Mouse (Mus musculus) myocyte (in vitro differentiated cells): ENCODE results near the gene Endou. TPM values are rescaled to one million over a fixed set of nuclear protein-coding genes. Genes with fewer than 3 reads are reported as not detected.

ENCODE experiments used
- H3K27me3 ChIP-seq: one replicate; pipeline ENCODE4 v1.6.1; 2011; ENCODE audit not compliant: control insufficient read depth, insufficient read depth, insufficient read length
- H3K36me3 ChIP-seq: one replicate; pipeline ENCODE4 v1.6.1; 2011; ENCODE audit not compliant: control insufficient read depth, insufficient read depth
- H3K4me2 ChIP-seq: one replicate; pipeline ENCODE4 v1.6.1; 2011; ENCODE audit warnings: low read depth, control low read depth
- H3K4me3 ChIP-seq: one replicate; pipeline ENCODE4 v1.5.1; 2011; ENCODE audit warnings: mild to moderate bottlenecking, control low read depth, moderate library complexity
- H3K79me2 ChIP-seq: one replicate; pipeline ENCODE4 v1.6.1; 2011; ENCODE audit not compliant: control insufficient read depth, insufficient read depth
- H3ac ChIP-seq: one replicate; pipeline ENCODE4 v1.6.1; 2011; ENCODE audit not compliant: control insufficient read depth, insufficient read length
- CEBPB ChIP-seq: IDR thresholded peaks from 2 replicates; pipeline ENCODE4 v1.6.1; 2011; ENCODE audit warnings: mild to moderate bottlenecking, moderate library complexity; ENCODE audit not compliant: poor library complexity, insufficient read depth, severe bottlenecking
- E2F4 ChIP-seq: IDR thresholded peaks from one replicate; pipeline ENCODE4 v1.6.1; 2011; ENCODE audit warnings: mild to moderate bottlenecking, control low read depth, moderate library complexity; ENCODE audit not compliant: insufficient read depth
- MAX ChIP-seq: IDR thresholded peaks from one replicate; pipeline ENCODE4 v1.6.1; 2011; ENCODE audit warnings: low read depth, mild to moderate bottlenecking, control low read depth
- MYOD1 ChIP-seq, 3 experiments: IDR thresholded peaks; one replicate each; pipeline ENCODE4 v1.6.1; 2011; ENCODE audit warnings: control low read depth in 2 of 3, low read depth in 2 of 3, mild to moderate bottlenecking in 2 of 3, moderate library complexity in 1 of 3; ENCODE audit not compliant: insufficient read length in 2 of 3, control insufficient read depth in 1 of 3
- MYOG ChIP-seq, 3 experiments: IDR thresholded peaks; one replicate each; pipeline ENCODE4 v1.6.1; 2011; ENCODE audit warnings: control low read depth in 2 of 3, low read depth in 2 of 3, mild to moderate bottlenecking in 2 of 3; ENCODE audit not compliant: insufficient read length in 2 of 3, control insufficient read depth in 1 of 3, insufficient read depth in 1 of 3
- POLR2A ChIP-seq: IDR thresholded peaks from one replicate; pipeline ENCODE4 v1.6.1; 2011; ENCODE audit warnings: low read depth, mild to moderate bottlenecking, control low read depth, moderate library complexity; ENCODE audit not compliant: insufficient read length
- POLR2AphosphoS2 ChIP-seq: IDR thresholded peaks from one replicate; pipeline ENCODE4 v1.6.1; 2011; ENCODE audit warnings: low read depth, control low read depth; ENCODE audit not compliant: insufficient read length
- REST ChIP-seq: IDR thresholded peaks from one replicate; pipeline ENCODE4 v1.6.1; 2011; ENCODE audit warnings: mild to moderate bottlenecking, control low read depth, moderate library complexity; ENCODE audit not compliant: insufficient read depth, insufficient read length
- SRF ChIP-seq: IDR thresholded peaks from one replicate; pipeline ENCODE4 v1.6.1; 2011; ENCODE audit warnings: low read depth; ENCODE audit not compliant: control insufficient read depth, insufficient read length
- TCF12 ChIP-seq: IDR thresholded peaks from one replicate; pipeline ENCODE4 v1.6.1; 2011; ENCODE audit warnings: mild to moderate bottlenecking, control low read depth; ENCODE audit not compliant: poor library complexity, insufficient read depth, severe bottlenecking
- TCF3 ChIP-seq: IDR thresholded peaks from one replicate; pipeline ENCODE4 v1.6.1; 2011; ENCODE audit warnings: low read depth, control low read depth; ENCODE audit not compliant: insufficient read length
- USF1 ChIP-seq: IDR thresholded peaks from one replicate; pipeline ENCODE4 v1.6.1; 2011; ENCODE audit warnings: low read depth, mild to moderate bottlenecking, control low read depth, moderate library complexity
- polyA plus RNA-seq: library from polyadenylated mRNA; unstranded; fragments of >200 nt; fragmentation: generic; extraction: Trizol; gene quantifications from one replicate; pipeline ENCODE4 v1.2.1, GENCODE M21; 2012; ENCODE audit warnings: missing spikeins

The Endou gene
- polyA plus RNA-seq, 1 experiment: 0.01 TPM

DNA sequence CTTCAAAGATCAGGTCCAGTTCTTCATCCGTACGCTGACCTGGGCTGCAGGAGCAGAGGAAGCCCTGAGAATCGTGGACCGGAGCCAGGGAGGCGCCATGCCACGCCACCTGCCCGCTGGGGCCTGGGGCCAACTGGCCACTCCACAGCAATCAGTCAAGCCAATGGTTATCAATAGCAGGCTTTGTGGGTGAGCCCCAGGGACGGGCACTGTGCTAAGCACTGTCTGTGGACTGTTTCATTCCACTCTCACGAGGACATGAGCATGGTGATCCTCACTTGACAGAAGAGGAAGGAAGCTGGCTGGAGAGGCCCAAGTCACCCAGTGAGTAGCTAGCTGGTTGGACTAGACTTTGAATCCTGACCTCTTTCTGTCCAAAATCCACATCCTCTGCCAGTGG is 28.9 kb upstream of the Endou start:
- Histone ChIP-seq H3ac (no peak overlapping the region), H3K36me3 (no peaks in the 10 kb centered on the region), H3K27me3 (peaks cover 55% of the 10 kb centered on the region), H3K4me3 (no peak overlapping the region), H3K4me2 (no peak overlapping the region), H3K79me2 (no peaks in the 10 kb centered on the region)
- TF ChIP-seq REST: no peak
- TF ChIP-seq POLR2A: no peak
- no peak for TF ChIP-seq MYOD1 (IDR thresholded peaks at IDR 0.05; ENCODE audit: control insufficient read depth in 1 of 3, insufficient read length in 2 of 3, low read depth in 2 of 3)
- no peak for TF ChIP-seq CEBPB
- TF ChIP-seq MYOG (IDR thresholded peaks at IDR 0.05; ENCODE audit: control insufficient read depth in 1 of 3, insufficient read depth in 1 of 3, insufficient read length in 2 of 3, low read depth in 2 of 3): no peak
- no peak for TF ChIP-seq E2F4
- TF ChIP-seq TCF3: no peak
- no peak for TF ChIP-seq SRF
- TF ChIP-seq POLR2AphosphoS2: no peak
- no peak for TF ChIP-seq TCF12
- no peak for TF ChIP-seq MAX
- no peak for TF ChIP-seq USF1

DNA sequence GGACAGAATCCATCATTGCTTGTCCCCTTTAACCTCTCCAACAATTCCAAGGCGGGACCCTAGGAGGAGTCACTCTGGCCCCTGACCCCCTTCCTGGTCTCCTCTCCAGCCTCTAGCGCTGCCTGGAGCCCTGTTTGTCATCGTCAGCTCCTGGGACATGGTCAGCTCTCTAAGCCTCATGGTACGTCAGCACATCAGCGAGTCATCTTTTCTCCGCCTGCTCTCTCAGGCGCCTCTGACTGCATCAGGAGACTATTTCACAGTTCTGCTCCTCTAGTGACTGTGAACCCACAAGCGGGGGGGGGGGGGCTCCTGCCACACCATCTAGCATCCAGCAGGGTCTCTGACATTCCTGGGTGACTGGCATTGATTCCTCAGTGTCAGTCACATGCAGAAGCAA is 24.2 kb upstream of the Endou start:
- TF ChIP-seq MYOD1 (IDR thresholded peaks at IDR 0.05; ENCODE audit: control insufficient read depth in 1 of 3, insufficient read length in 2 of 3, low read depth in 2 of 3): no peak
- TF ChIP-seq REST: no peak
- Histone ChIP-seq H3K4me2 (no peak overlapping the region), H3ac (no peak overlapping the region), H3K27me3 (peaks cover 40% of the 10 kb centered on the region), H3K79me2 (no peaks in the 10 kb centered on the region), H3K4me3 (no peak overlapping the region), H3K36me3 (no peaks in the 10 kb centered on the region)

DNA sequence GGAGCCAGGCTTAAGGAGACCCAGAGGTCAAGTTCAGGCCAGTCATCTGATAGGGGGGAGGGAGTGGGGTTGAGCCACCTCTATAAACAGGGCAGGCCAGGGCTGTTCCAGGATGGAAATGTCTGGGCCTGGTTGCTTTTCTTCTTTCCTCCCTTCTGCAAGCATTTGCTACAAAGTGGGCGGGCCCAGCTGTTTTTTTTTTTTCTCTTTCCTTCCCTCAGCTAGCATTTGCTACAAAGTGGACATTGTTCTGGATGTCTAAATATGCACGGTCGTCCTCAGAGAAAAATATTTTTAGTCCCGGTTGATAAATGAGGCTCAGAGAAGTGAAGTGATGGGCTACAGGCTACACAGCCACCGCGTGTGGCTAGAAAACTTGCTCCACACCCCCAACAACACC is 23.3 kb upstream of the Endou start:
- TF ChIP-seq SRF: no peak
- TF ChIP-seq CEBPB: no peak
- TF ChIP-seq POLR2A: no peak
- TF ChIP-seq E2F4: no peak
- TF ChIP-seq MYOG (IDR thresholded peaks at IDR 0.05; ENCODE audit: control insufficient read depth in 1 of 3, insufficient read depth in 1 of 3, insufficient read length in 2 of 3, low read depth in 2 of 3): no peak
- TF ChIP-seq TCF3: no peak
- no peak for TF ChIP-seq POLR2AphosphoS2
- TF ChIP-seq MAX: no peak
- no peak for TF ChIP-seq REST
- no peak for TF ChIP-seq MYOD1 (IDR thresholded peaks at IDR 0.05; ENCODE audit: control insufficient read depth in 1 of 3, insufficient read length in 2 of 3, low read depth in 2 of 3)
- no peak overlapping the region for H3ac ChIP-seq
- no peaks in the 10 kb centered on the region for H3K79me2 ChIP-seq
- H3K4me2 ChIP-seq: no peak overlapping the region
- peaks cover 39% of the 10 kb centered on the region for H3K27me3 ChIP-seq
- no peaks in the 10 kb centered on the region for H3K36me3 ChIP-seq
- H3K4me3 ChIP-seq: no peak overlapping the region

DNA sequence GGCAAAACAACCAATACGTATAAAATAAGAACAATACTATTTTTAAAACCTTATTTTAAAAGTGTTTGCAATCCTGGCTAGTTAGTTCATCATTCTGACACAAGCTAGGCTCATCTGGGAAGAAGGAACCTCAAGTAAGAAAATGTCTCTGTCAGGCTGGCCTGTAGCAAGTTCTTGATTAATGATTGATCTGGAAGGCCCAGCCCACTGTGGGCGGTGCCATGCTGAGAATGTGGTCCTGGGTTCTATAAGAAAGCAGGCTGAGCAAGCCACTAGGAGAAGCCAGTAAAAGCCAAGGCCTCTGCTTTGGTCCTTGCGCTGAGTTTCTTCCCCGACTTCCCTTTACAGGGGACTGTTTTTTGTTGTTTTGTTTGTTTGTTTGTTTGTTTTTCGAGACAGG is 21.4 kb upstream of the Endou start:
- Histone ChIP-seq H3K36me3 (no peaks in the 10 kb centered on the region), H3K27me3 (peaks cover 34% of the 10 kb centered on the region), H3ac (no peak overlapping the region), H3K4me2 (no peak overlapping the region), H3K79me2 (no peaks in the 10 kb centered on the region), H3K4me3 (no peak overlapping the region)
- TF ChIP-seq SRF (no peak), MAX (no peak), POLR2AphosphoS2 (no peak), MYOD1 (IDR thresholded peaks at IDR 0.05; ENCODE audit: control insufficient read depth in 1 of 3, insufficient read length in 2 of 3, low read depth in 2 of 3) (no peak), CEBPB (no peak), E2F4 (no peak), REST (no peak), TCF12 (no peak), TCF3 (no peak), USF1 (no peak), MYOG (IDR thresholded peaks at IDR 0.05; ENCODE audit: control insufficient read depth in 1 of 3, insufficient read depth in 1 of 3, insufficient read length in 2 of 3, low read depth in 2 of 3) (no peak), POLR2A (no peak)

DNA sequence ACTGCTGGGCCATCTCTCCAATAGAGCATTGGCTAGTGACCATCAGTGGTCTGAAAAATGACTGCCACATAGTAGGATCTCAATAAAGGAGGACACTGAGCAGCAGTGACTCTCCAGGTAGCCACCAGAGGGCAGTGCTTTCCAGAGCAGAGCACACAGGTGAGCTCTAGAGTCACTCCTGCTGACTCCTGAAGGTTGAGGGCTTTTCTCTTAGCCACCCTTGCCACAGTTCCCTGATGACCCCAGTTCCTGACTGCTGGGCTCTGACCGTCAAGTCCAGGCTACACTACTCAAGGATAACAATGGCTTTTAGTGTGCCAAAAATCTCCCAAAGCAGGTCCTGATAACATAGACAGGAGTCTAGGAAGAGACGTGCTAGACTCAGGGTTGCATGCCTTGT is 20.5 kb upstream of the Endou start:
- Histone ChIP-seq H3K36me3 (no peaks in the 10 kb centered on the region), H3K79me2 (no peaks in the 10 kb centered on the region), H3K27me3 (peaks cover 30% of the 10 kb centered on the region), H3K4me3 (no peak overlapping the region), H3ac (no peak overlapping the region), H3K4me2 (no peak overlapping the region)
- TF ChIP-seq REST: no peak
- no peak for TF ChIP-seq POLR2AphosphoS2
- TF ChIP-seq MYOG (IDR thresholded peaks at IDR 0.05; ENCODE audit: control insufficient read depth in 1 of 3, insufficient read depth in 1 of 3, insufficient read length in 2 of 3, low read depth in 2 of 3): no peak
- no peak for TF ChIP-seq CEBPB
- no peak for TF ChIP-seq SRF
- no peak for TF ChIP-seq TCF3
- TF ChIP-seq MAX: no peak
- no peak for TF ChIP-seq USF1
- TF ChIP-seq E2F4: no peak
- TF ChIP-seq MYOD1 (IDR thresholded peaks at IDR 0.05; ENCODE audit: control insufficient read depth in 1 of 3, insufficient read length in 2 of 3, low read depth in 2 of 3): no peak
- TF ChIP-seq TCF12: no peak
